Mouse (Mus musculus): ENCODE data around the gene Snapc2. TPM values are rescaled to one million over a fixed set of nuclear protein-coding genes. Genes with fewer than 3 reads are reported as not detected.

The Snapc2 gene
- total and polyA plus RNA-seq, 3 experiments, result 22.4 to 30.8 (median 30.0) TPM

DNA sequence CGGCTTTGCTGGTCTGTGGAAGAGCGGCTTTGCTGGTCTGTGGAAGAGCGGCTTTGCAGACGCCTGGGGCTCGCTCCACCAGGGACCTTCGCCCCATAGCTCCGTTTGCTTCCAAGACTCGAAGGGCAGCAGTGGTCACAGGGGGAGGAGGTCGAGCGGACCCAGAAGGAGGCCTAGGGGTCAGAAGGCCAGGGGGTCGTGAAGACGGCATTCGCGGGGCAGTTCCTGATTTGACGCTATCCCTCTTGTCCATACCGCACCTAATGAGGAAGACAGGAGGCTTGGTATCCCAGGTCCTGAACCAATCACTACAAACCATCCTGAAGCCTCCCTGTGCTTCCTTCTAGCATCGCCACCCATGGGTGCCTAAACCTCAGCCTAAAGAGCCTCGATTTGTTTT lies 36.6 kb upstream of the Snapc2 start:
- Histone ChIP-seq H3K27ac (ENCODE audit: insufficient read depth, low read depth) (no peak overlapping the region), H3K27me3 (replicated peaks) (no peaks in the 10 kb centered on the region), H3K4me1 (ENCODE audit: control insufficient read depth in 1 of 2, insufficient read depth in 2 of 2) (peaks cover 7 to 19% of the 10 kb centered on the region in 2 experiments), H3K36me3 (replicated peaks in 1 of 2; ENCODE audit: control insufficient read depth in 1 of 2, insufficient read depth in 1 of 2, low read length in 1 of 2) (no peaks in the 10 kb centered on the region), H3K79me2 (replicated peaks; ENCODE audit: control insufficient read depth, extremely low read depth, insufficient read depth, poor library complexity, severe bottlenecking) (no peaks in the 10 kb centered on the region), H3K4me3 (replicated peaks in 1 of 3; ENCODE audit: low read depth in 2 of 3, low read length in 2 of 3, poor library complexity in 1 of 3) (no peak overlapping the region), H3K9ac (ENCODE audit: insufficient read depth, low read depth) (no peak overlapping the region), H3K4me2 (ENCODE audit: insufficient read depth, low read depth, poor library complexity, severe bottlenecking) (no peak overlapping the region), H3K9me3 (replicated peaks; ENCODE audit: low read length) (no peaks in the 10 kb centered on the region)
- in situ Hi-C loops (cut with MboI; ENCODE audit: low pct_ligation_motif_present, low pct_unique_long_range_greater_than_20kb, low sequenced_read_pairs), result no loop called here
- DNase-seq (ENCODE audit: extremely low read depth), result no peak
- dilution Hi-C loops (cut with MboI; ENCODE audit: extremely low pct_ligation_motif_present, extremely low pct_unique_long_range_greater_than_20kb, low sequenced_read_pairs), result no loop called here
- TF ChIP-seq ZC3H11A (IDR thresholded peaks at IDR 0.05; ENCODE audit: low read depth, low read length), result no peak
- TF ChIP-seq MAFK (IDR thresholded peaks at IDR 0.05; ENCODE audit: insufficient replicate concordance, low read length), result no peak
- no peak for TF ChIP-seq MXI1 (IDR thresholded peaks at IDR 0.05; ENCODE audit: low read depth, low read length)

GRCm38 (mm10) chr8:4216791-4217621 lies 35.9 kb upstream of the Snapc2 start, which contains the start of gene Prr36:
Gene Prr36, minus strand, starts transcription at chr8:4217459.
- Histone ChIP-seq H3K27ac (ENCODE audit: insufficient read depth, low read depth) (no peak within 1 kb of the TSS), H3K27me3 (replicated peaks) (no peaks in the 10 kb centered on the region), H3K79me2 (replicated peaks; ENCODE audit: control insufficient read depth, extremely low read depth, insufficient read depth, poor library complexity, severe bottlenecking) (no peaks in the 10 kb centered on the region), H3K9me3 (replicated peaks; ENCODE audit: low read length) (no peaks in the 10 kb centered on the region), H3K36me3 (replicated peaks in 1 of 2; ENCODE audit: control insufficient read depth in 1 of 2, insufficient read depth in 1 of 2, low read length in 1 of 2) (no peaks in the 10 kb centered on the region), H3K4me1 (ENCODE audit: control insufficient read depth in 1 of 2, insufficient read depth in 2 of 2) (peaks cover 7 to 19% of the 10 kb centered on the region in 2 experiments), H3K9ac (ENCODE audit: insufficient read depth, low read depth) (no peak within 1 kb of the TSS), H3K4me3 (replicated peaks in 1 of 3; ENCODE audit: low read depth in 2 of 3, low read length in 2 of 3, poor library complexity in 1 of 3) (no peak within 1 kb of the TSS), H3K4me2 (ENCODE audit: insufficient read depth, low read depth, poor library complexity, severe bottlenecking) (no peak within 1 kb of the TSS)
- in situ Hi-C loops (cut with MboI; ENCODE audit: low pct_ligation_motif_present, low pct_unique_long_range_greater_than_20kb, low sequenced_read_pairs) (no loop called here), dilution Hi-C loops (cut with MboI; ENCODE audit: extremely low pct_ligation_motif_present, extremely low pct_unique_long_range_greater_than_20kb, low sequenced_read_pairs) (no loop called here)
- no peak for TF ChIP-seq NRF1 (IDR thresholded peaks at IDR 0.05; ENCODE audit: low read depth, low read length)
- TF ChIP-seq ZMIZ1 (IDR thresholded peaks at IDR 0.05; ENCODE audit: low read depth, low read length), result no peak
- no peak for DNase-seq (ENCODE audit: extremely low read depth)

GRCm38 (mm10) chr8:4219617-4220016 lies 33.3 kb upstream of the Snapc2 start:
- TF ChIP-seq KAT2A (IDR thresholded peaks at IDR 0.05; ENCODE audit: insufficient replicate concordance, low read length), result no peak
- no peak for TF ChIP-seq MXI1 (IDR thresholded peaks at IDR 0.05; ENCODE audit: low read depth, low read length)
- TF ChIP-seq USF2 (conservative IDR thresholded peaks at IDR 0.05; ENCODE audit: low read depth, low read length), result no peak
- TF ChIP-seq NRF1 (IDR thresholded peaks at IDR 0.05; ENCODE audit: low read depth, low read length), result no peak
- TF ChIP-seq E2F4 (IDR thresholded peaks at IDR 0.05; ENCODE audit: insufficient replicate concordance, low read depth, low read length), result no peak
- TF ChIP-seq NELFE (IDR thresholded peaks at IDR 0.05; ENCODE audit: low read depth, low read length), result no peak
- no peak for TF ChIP-seq RAD21 (IDR thresholded peaks at IDR 0.05; ENCODE audit: low read depth, low read length)
- TF ChIP-seq ELF1 (IDR thresholded peaks at IDR 0.05; ENCODE audit: low read depth, low read length), result no peak
- TF ChIP-seq ZNF384 (IDR thresholded peaks at IDR 0.05; ENCODE audit: low read depth, low read length), result no peak
- no peak for TF ChIP-seq MEF2A (IDR thresholded peaks at IDR 0.05; ENCODE audit: borderline replicate concordance, low read depth, low read length)
- no peak for TF ChIP-seq ZKSCAN1 (IDR thresholded peaks at IDR 0.05; ENCODE audit: borderline replicate concordance, low read depth, low read length)
- TF ChIP-seq MAX (IDR thresholded peaks at IDR 0.05; ENCODE audit: low read length), result no peak
- TF ChIP-seq MAZ (IDR thresholded peaks at IDR 0.05; ENCODE audit: low read depth, low read length), result no peak
- TF ChIP-seq TBP (conservative IDR thresholded peaks at IDR 0.05; ENCODE audit: low read depth, low read length), result no peak
- TF ChIP-seq CHD1 (IDR thresholded peaks at IDR 0.05; ENCODE audit: low read depth, low read length), result no peak
- no peak for TF ChIP-seq BHLHE40 (IDR thresholded peaks at IDR 0.05; ENCODE audit: low read depth, low read length)
- no peak for TF ChIP-seq MAFK (IDR thresholded peaks at IDR 0.05; ENCODE audit: insufficient replicate concordance, low read length)
- no peak for TF ChIP-seq EP300 (IDR thresholded peaks at IDR 0.05; ENCODE audit: low read length)
- TF ChIP-seq ZMIZ1 (IDR thresholded peaks at IDR 0.05; ENCODE audit: low read depth, low read length), result no peak
- TF ChIP-seq POLR2A (IDR thresholded peaks at IDR 0.05; ENCODE audit: low read depth, low read length), result no peak
- Histone ChIP-seq H3K9ac (ENCODE audit: insufficient read depth, low read depth) (no peak overlapping the region), H3K27ac (ENCODE audit: insufficient read depth, low read depth) (no peak overlapping the region), H3K79me2 (replicated peaks; ENCODE audit: control insufficient read depth, extremely low read depth, insufficient read depth, poor library complexity, severe bottlenecking) (no peaks in the 10 kb centered on the region), H3K27me3 (replicated peaks) (peaks cover 2% of the 10 kb centered on the region), H3K4me1 (ENCODE audit: control insufficient read depth in 1 of 2, insufficient read depth in 2 of 2) (peaks cover 2 to 7% of the 10 kb centered on the region in 2 experiments), H3K36me3 (replicated peaks in 1 of 2; ENCODE audit: control insufficient read depth in 1 of 2, insufficient read depth in 1 of 2, low read length in 1 of 2) (no peaks in the 10 kb centered on the region), H3K4me3 (replicated peaks in 1 of 3; ENCODE audit: low read depth in 2 of 3, low read length in 2 of 3, poor library complexity in 1 of 3) (no peak overlapping the region), H3K9me3 (replicated peaks; ENCODE audit: low read length) (no peaks in the 10 kb centered on the region), H3K4me2 (ENCODE audit: insufficient read depth, low read depth, poor library complexity, severe bottlenecking) (no peak overlapping the region)
- dilution Hi-C loops (cut with MboI; ENCODE audit: extremely low pct_ligation_motif_present, extremely low pct_unique_long_range_greater_than_20kb, low sequenced_read_pairs) (no loop called here), in situ Hi-C loops (cut with MboI; ENCODE audit: low pct_ligation_motif_present, low pct_unique_long_range_greater_than_20kb, low sequenced_read_pairs) (no loop called here)
- DNase-seq (ENCODE audit: extremely low read depth), result no peak

Measured in CH12.LX (cell line).